Mouse (Mus musculus) embryo, embryonic 10 days (tissue): ENCODE data around the gene Samhd1.

Source experiments
- DNase-seq: peaks from one replicate; pipeline ENCODE4 v3.0.0-alpha.2; 2015; ENCODE audit warnings: low spot score

Samhd1 gene

DNA sequence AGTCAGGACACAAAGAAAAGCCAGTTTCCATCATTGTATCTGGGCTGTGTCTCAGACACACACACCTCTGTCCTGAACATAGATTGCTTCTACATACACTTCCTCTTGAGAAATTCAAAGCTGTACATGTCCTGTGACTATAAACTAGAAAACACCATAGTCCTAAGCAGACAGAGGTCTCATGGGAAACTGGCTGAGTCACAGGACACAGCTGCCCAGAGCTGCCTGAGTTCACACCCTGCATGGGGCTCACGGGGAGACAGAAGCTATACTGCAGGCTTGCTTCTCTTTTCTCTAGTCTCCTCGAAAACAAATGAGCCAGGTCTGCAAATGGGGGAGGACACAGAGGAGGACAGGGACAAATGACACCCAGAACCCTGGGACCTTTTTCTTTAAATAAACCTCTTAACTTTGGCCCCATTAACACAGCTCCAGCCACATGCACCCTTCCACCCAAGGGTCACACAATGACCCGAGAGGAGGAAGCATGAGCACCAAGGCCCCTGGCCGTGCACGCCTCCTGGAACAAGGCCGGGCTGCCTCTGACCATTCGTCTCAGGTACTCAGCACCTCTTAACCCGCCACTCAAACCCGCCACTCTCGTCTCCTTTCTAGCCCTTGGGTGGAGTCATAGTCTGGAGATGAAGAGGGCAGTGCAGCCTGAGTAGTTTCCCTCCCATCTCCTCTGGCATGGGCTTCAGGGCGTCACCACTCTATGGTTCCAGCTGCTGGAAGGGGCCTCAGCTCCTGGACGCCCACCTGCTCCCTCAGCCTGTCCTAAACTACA is 35.3 kb downstream of the Samhd1 start:
- no peak for DNase-seq

DNA sequence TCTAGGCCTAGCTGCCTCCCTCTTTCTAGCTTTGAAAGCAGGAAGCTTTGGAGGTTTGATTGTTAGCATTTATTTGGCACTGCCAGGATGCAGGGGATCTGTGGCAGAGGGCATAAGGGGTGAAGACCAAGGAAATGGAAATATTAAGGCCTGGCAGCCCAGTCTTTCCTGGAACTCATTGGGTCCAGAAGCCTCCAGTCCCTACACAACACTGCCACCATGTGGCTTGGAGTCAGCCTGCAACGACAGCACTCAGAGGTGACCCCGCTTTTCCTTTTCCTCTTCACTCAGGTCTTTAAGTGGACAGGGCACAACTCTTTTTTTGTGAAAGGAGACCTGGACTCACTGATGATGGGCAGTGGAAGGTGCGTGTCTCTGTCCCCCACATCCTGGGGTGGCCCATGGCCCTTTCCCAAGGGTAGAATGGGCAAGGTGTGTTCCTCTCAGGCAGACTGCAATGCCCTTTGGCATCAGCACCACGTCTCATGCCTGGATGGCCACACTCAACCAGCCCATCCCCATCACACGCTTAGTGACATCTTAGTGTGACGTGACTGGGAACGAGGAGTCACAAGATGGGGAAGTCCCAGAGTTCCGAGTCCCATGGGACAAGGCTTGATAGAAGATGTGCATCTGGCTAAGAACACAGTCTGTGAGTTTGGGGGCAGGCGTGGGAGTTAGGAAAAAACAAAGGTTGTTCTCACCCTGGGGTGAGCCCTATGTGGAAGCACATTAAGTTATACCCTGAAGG is 39.9 kb downstream of the Samhd1 start:
- peak; percentile 85 for DNase-seq

DNA sequence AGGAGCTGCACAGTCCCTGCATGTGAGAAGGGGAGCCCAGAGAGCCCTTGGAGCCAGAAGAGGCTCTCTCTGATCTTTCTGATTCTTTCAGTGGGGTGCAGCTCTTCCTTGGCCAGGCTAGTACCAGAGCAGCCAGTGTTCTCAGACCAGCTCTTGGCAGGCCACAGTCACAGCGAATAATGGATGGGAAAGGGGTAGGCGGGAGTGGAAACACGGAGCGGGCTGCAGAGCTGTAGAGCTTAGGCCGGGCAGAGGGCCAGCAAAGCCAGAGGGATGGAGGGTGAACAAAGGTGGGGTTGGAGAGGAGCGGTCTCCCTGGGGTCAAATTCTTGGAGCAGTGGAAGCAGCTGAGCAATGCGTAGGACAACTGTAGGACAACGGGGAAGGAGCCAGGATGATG is 43.0 kb downstream of the Samhd1 start:
- DNase-seq: no peak

GRCm38 (mm10) chr2:157087536-157088317 is 47.3 kb downstream of the Samhd1 start:
- no peak for DNase-seq

- no peak for DNase-seq
Measured at GRCm38 (mm10) chr2:157086796-157087195, 48.3 kb downstream of the Samhd1 start, which contains the start of gene Tldc2. Tldc2 (plus strand) TSS chr2:157087055.

GRCm38 (mm10) chr2:157084831-157085585 is 50.1 kb downstream of the Samhd1 start:
- DNase-seq: no peak

- DNase-seq: no peak
Measured at GRCm38 (mm10) chr2:157081960-157082359, 53.1 kb downstream of the Samhd1 start.

- DNase-seq: no peak
Measured at GRCm38 (mm10) chr2:157081331-157081730, 53.7 kb downstream of the Samhd1 start.

DNA sequence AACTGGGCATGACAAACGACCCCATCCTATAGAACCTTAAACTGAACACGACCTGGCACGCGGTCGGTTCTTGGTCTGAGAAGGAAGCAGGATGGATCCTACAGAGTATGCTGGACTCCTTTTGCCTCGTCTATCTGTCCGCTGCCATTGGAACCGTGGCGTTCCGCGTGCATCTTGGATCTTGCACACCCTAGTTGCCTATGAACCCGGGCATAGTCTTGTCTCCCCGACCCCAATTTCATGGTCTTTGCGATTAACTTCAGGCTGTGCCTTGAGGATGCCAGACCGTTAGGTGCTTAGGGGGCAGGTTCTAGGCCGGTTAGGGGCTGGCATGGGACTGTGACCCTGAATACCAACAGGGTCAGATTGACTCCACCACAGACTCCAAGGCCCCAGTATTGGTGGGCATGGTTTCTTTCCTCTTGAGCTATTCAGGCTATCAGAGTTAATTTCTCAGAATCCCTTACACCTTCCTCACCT is 55.3 kb downstream of the Samhd1 start:
- DNase-seq: no peak

DNA sequence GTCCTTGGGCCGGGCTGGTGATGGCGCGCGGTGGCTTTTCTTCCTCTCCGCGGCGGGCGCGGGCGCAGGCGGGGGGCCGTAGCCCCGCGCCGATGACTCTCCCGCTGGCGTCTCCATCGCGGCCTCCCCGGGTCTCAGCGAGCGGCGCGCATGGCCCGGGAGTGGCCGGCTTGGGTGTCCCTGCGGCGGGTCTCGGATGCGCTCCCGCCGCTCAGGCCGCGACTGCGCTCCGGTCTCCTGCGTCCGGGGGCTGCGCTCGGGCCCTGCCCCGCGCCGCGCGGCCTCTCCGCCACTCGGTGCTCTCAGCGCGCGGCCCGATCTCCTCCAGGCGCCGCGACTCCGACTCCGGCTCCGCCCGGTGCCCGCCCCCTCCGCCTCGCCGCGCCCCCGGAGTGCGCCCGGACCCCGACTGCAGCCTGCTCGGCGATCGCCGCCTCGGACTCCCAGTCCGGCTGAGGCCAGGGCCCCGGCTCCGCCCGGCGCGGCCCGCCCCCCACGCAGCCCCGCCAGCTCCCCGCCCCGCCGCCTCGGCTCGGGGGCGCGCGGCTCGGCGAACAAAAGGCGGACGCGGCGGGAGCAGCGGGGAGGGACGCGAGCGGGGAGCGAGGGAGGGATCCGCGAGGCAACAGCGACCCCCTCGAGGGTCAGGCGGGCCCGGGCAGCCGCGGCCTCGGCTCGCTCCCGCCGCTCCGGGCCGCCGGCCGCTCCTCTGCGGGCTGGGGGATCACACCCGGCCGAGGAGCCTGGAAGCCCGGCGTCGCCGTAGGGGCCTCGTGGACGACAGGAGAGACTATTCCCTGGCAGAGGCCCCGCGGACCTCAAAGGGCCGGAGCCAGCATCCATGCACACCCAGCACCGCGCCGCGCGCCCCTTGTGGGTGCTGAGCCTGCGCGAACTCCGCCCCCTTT is 56.0 kb downstream of the Samhd1 start, which contains the start of gene Soga1:
Soga1 (minus strand) TSS at position 462 of the 908 bp plus-strand sequence.
- DNase-seq: peak; percentile 93

DNA sequence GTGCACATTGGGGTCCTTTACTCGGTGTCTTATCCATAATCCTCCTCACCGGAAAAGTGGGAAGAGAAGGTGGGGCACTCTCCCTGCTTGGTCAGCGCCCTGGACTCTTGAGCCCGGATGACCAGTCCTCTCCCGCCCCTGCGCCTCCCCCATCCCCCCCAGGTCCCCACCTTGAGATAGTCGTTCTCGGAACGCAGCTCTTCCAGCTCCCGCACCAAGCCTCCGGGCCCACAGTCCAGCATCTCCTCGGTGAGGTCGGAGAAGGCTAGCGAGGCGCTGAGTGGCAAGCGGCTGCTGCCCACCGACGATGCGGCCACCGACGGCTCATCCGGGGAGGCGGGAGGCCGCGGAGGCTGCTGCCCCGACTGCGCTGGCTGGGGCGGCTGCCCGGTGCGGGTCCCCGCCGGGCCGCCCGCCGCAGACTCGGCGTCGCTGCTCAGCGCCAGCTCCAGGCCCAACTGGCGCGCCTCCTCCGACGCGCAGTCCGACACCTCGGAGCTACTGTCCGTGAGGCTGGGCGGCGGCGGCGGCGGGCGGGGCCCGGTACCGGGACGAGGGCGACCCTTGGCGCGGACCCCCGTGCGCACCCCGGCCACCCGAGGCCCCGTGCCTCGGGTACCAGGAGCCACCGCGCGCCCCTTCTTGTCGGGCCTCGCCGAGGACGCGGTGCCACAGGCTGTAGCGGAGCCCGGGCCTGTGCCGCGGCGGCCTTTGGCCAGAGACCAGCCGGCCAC is 56.8 kb downstream of the Samhd1 start:
- no peak for DNase-seq

DNA sequence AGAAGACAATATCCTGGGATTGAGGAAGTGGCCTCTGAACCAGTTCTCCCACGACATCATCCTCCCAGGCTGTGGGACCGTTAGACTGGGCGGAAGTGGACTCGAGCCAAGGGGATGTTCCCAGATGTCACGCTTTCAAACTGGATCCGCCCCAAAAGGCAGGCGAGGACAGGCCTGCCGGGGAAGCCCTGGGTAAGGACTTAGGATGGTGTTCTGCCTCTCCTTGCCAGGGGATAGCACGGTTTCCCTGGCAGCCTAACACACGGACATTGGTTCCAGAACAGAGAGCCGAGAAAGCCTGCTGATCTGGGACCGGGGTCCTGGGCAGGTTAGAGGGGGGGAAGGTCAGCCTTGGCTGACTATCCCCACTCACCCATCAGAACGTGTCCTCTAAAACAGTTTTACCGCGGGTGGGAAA is 57.4 kb downstream of the Samhd1 start:
- peak; percentile 80 for DNase-seq

- DNase-seq: no peak
Measured at GRCm38 (mm10) chr2:157077160-157077559, 57.9 kb downstream of the Samhd1 start.

DNA sequence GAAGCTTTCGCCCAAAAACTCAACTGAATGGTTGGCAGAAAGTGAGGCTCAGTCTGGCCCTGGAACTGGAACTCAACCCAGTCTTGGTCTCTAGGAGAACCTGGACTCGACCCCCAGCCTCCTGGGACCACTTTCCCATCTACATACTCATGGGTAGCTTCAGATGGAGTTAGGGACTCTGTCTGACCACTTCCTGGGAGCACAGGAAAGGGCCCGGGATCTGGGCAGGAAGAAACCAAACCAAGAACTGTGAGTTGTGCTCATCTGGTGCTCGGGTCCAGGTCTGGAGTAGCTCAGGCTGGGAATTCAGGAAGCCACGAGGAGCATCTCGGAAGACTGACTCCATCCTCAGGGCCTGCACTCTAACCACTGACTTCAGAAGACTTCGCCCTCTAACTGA is 58.5 kb downstream of the Samhd1 start:
- DNase-seq: no peak

- DNase-seq: no peak
Measured at GRCm38 (mm10) chr2:157075685-157076084, 59.4 kb downstream of the Samhd1 start.

DNA sequence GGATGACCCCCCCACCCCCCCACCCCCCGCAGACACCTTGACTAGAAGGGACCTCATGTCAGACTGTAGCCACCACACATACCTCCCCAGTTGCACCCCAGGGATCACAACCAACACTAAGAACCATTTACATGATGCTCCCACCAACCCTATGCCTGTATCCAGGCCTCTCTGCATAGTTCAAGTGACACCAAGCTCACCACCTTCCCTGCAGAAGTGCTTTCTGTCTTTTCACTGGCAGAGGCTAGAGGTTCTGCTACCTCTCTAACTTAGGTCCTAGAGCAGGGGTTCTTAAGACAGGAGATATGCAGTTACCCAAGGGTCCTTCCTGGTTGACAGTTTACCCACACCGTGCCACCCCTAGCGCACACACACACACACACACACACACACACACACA is 59.8 kb downstream of the Samhd1 start:
- DNase-seq: no peak

DNA sequence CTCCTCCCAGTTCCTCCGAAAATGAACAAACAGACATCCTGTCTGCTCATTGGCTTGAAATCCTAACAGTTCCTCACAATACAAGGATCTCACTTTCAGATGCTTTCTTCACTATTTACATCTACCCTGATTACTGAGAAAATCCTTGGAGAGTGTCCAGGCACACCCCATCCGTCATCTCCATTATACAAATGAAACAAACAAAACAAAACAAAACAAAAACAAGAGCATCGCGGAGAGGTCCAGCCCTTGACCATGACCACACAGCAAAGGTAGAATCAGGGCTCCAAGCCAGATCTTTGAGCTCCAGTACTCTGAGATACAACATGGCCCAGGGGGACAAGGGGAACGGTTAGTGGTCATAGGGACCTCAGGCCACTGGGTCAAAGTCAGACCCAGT is 60.3 kb downstream of the Samhd1 start:
- no peak for DNase-seq

GRCm38 (mm10) chr2:157074186-157074724 is 60.8 kb downstream of the Samhd1 start:
- DNase-seq: no peak

DNA sequence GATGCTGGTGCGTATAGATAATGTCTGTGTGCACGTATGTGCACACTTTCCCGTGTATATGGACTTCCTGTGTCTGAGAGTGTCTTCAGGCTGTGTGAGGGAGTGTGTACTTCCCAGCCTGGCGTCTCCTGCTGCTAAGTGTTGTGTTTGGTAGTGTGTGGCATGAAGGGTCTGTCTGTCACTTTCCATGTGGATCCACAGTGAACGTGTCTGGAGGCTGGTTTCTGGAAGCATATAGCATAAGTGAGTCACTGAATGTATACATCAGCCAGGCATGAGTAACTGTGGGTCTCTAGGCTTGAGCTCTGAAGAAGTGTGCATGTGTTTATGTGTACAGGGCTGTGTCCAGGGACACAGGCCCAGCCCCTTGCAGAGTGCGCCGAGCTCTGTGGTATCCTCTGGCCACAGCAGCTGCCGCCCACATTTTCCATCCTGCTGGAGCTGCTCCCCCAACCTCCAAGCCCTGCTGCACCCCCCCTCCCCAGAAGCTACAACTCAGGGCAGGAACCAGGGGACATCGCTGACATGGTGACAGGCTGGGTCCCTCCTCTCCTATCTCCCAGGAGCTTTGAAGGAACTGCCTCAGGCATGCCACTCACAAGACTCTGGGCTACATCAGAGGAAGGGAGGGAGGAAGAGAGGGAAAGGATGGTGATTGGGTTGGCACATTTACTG is 61.5 kb downstream of the Samhd1 start:
- DNase-seq: no peak
